ENCODE assay signal across 7 mouse cellular contexts in genomic region chr9:120961969-120962700, GRCm38 (mm10). TPM values are rescaled to one million over a fixed set of nuclear protein-coding genes. Genes with fewer than 3 reads are reported as not detected.
A peak's percentile ranks its signal among the peaks of the same experiment; 100 is the strongest.
DNase-seq lines count a peak whose midpoint lies in the region; ATAC-seq and TF ChIP-seq lines count a peak whose summit lies in the region.

No protein-coding gene starts in this region.

- TF ChIP-seq POLR2A in ES-Bruce4 (IDR thresholded peaks at IDR 0.05; ENCODE audit: insufficient read depth, low read length), result no peak

- peaks cover 7% of the 10 kb centered on the region for H3K4me1 ChIP-seq in ES-Bruce4 (ENCODE audit: control insufficient read depth, insufficient read depth, low read length)
- peaks cover 23% of the 10 kb centered on the region for H3K4me1 ChIP-seq in liver, embryonic 11.5 days (replicated peaks; ENCODE audit: control insufficient read depth, insufficient read depth, low read length)

- H3K9ac ChIP-seq in ES-Bruce4 (ENCODE audit: low read depth, poor library complexity, severe bottlenecking), result no peak overlapping the region
- no peak overlapping the region for H3K9ac ChIP-seq in liver, embryonic 11.5 days (ENCODE audit: low read depth, low read length)

- H3K4me3 ChIP-seq in ES-Bruce4 (ENCODE audit: low read depth, low read length), result no peak overlapping the region
- H3K4me3 ChIP-seq in liver, embryonic 11.5 days (ENCODE audit: low read depth, low read length), result no peak overlapping the region

- no peaks in the 10 kb centered on the region for H3K9me3 ChIP-seq in ES-Bruce4 (replicated peaks; ENCODE audit: control insufficient read depth, insufficient read depth, low read length, poor library complexity, severe bottlenecking)
- no peaks in the 10 kb centered on the region for H3K9me3 ChIP-seq in liver, embryonic 11.5 days (ENCODE audit: control insufficient read depth, low read length)

- TF ChIP-seq EP300 in ES-Bruce4 (IDR thresholded peaks at IDR 0.05; ENCODE audit: insufficient read depth, low read depth, low read length), result no peak

- peaks cover 27% of the 10 kb centered on the region for H3K36me3 ChIP-seq in ES-Bruce4 (ENCODE audit: control insufficient read depth, insufficient read depth, low read length, poor library complexity, severe bottlenecking)
- peaks cover 85% of the 10 kb centered on the region for H3K36me3 ChIP-seq in liver, embryonic 11.5 days (ENCODE audit: control insufficient read depth, insufficient read depth, low read length)

- WGBS in liver, embryonic 11.5 days, result 82% methylated on average over 3 of the region's 3 CpGs

- H3K27me3 ChIP-seq in ES-Bruce4 (ENCODE audit: control insufficient read depth, insufficient read depth, low read length, poor library complexity, severe bottlenecking), result no peaks in the 10 kb centered on the region
- no peaks in the 10 kb centered on the region for H3K27me3 ChIP-seq in liver, embryonic 11.5 days (replicated peaks; ENCODE audit: control insufficient read depth, insufficient read depth, low read length)

- no peak overlapping the region for H3K4me2 ChIP-seq in liver, embryonic 11.5 days

- peak; percentile 48; the same call in 1 of the 2 replicates for ATAC-seq in liver, embryonic 11.5 days (replicated peaks; ENCODE audit: low FRiP score)

- TF ChIP-seq CTCF in ES-Bruce4 (IDR thresholded peaks at IDR 0.05; ENCODE audit: low read depth, low read length), result no peak

- DNase-seq in A20 (ENCODE audit: low read depth, low spot score), result peak; percentile 52
- peak; percentile 66 for DNase-seq in heart, adult 8-10 months (ENCODE audit: low spot score)
- DNase-seq in liver, embryonic 11.5 days (ENCODE audit: low spot score), result no peak
- no peak for DNase-seq in thymus, postnatal 4 days
- DNase-seq in layer of hippocampus, postnatal 10 days (ENCODE audit: low spot score in 2 of 2), result no peak
- no peak for DNase-seq in right cerebral cortex, postnatal 4 days

- H3K27ac ChIP-seq in ES-Bruce4 (ENCODE audit: insufficient read depth, low read length), result peak overlapping the region; percentile 76
- peak overlapping the region; percentile 36; the same call in 1 of the 2 replicates for H3K27ac ChIP-seq in liver, embryonic 11.5 days (ENCODE audit: low read depth, low read length)

RNA-seq across cellular contexts. Expression of gene Ctnnb1, which starts 33.1 kb away (rescaled TPM):
- polyA plus RNA-seq in ES-Bruce4 (2011; ENCODE audit: insufficient read depth, insufficient read length, low read depth, missing spikeins), result 826 and 830 TPM in 2 replicates
- 100 to 1,000 TPM; 398 to 437 (median 405) TPM for total RNA-seq in heart, adult 8-10 months (2022)
- 326 TPM in 2 replicates for polyA plus RNA-seq in liver, embryonic 11.5 days (2014; fragmentation: Nextera tagmentation; extraction: Ambion mirVana)
- 100 to 1,000 TPM; 801 to 853 TPM for total RNA-seq in layer of hippocampus, postnatal 10 days (2021)

Comparison
In these comparisons a context has a peak if more than half of its experiments do, and no peak if none do; other contexts are left out.
1. DNase-seq: peak in A20 (single experiment) and heart, adult 8-10 months (single experiment); none in liver, embryonic 11.5 days (single experiment), thymus, postnatal 4 days (single experiment), layer of hippocampus, postnatal 10 days (0 of 2) and right cerebral cortex, postnatal 4 days (single experiment).